Mouse (Mus musculus) G1E (cell line): ENCODE results near the gene Heg1. TPM values are rescaled to one million over a fixed set of nuclear protein-coding genes. Genes with fewer than 3 reads are reported as not detected.

ENCODE experiments used
- ATAC-seq: 2 replicates; pipeline ENCODE4 v1.8.0; 2016; ENCODE audit warnings: mild to moderate bottlenecking; ENCODE audit not compliant: insufficient number of reproducible peaks, poor library complexity, low FRiP score, severe bottlenecking; ENCODE audit errors: extremely low read depth
- DNase-seq: peaks from one replicate; pipeline ENCODE4 v3.0.0; 2012; ENCODE audit warnings: low spot score
- H3K27me3 ChIP-seq: 2 replicates; pipeline ENCODE4 v1.6.1; 2012; ENCODE audit warnings: mild to moderate bottlenecking, low read length, inconsistent platforms; ENCODE audit not compliant: insufficient read depth
- H3K36me3 ChIP-seq: replicated peaks from 2 replicates; pipeline ENCODE3; 2012; ENCODE audit warnings: mild to moderate bottlenecking, inconsistent platforms
- H3K4me1 ChIP-seq: 2 replicates; pipeline ENCODE4 v1.6.1; 2012; ENCODE audit warnings: low read depth, low read length, inconsistent platforms, mixed read lengths; ENCODE audit not compliant: insufficient read depth
- H3K4me3 ChIP-seq: 2 replicates; pipeline ENCODE4 v1.5.1; 2012; ENCODE audit warnings: low read depth, mild to moderate bottlenecking, inconsistent platforms, low read length, moderate library complexity, mixed read lengths
- H3K9me3 ChIP-seq: replicated peaks from 2 replicates; pipeline ENCODE4 v1.6.1; 2012; ENCODE audit warnings: inconsistent platforms
- CTCF ChIP-seq: IDR thresholded peaks from 2 replicates; pipeline ENCODE4 v1.5.1; 2012; ENCODE audit warnings: low read depth, low read length, inconsistent platforms, mixed read lengths
- GATA1 ChIP-seq: IDR thresholded peaks from 2 replicates; pipeline ENCODE4 v1.6.1; 2012; ENCODE audit warnings: borderline replicate concordance, low read length, inconsistent platforms, mixed read lengths
- GATA2 ChIP-seq: IDR thresholded peaks from 2 replicates; pipeline ENCODE4 v1.6.1; 2012; ENCODE audit warnings: low read depth, low read length, inconsistent platforms, borderline replicate concordance
- POLR2AphosphoS5 ChIP-seq: IDR thresholded peaks from 2 replicates; pipeline ENCODE4 v1.6.1; 2012; ENCODE audit warnings: low read depth, low read length, inconsistent platforms; ENCODE audit not compliant: insufficient replicate concordance
- TAL1 ChIP-seq: conservative IDR thresholded peaks from 2 replicates; pipeline ENCODE4 v1.6.1; 2012; ENCODE audit warnings: low read depth, low read length, inconsistent platforms, mixed read lengths
- polyA plus RNA-seq: library from polyadenylated mRNA; stranded (reverse); fragments of >175 nt; gene quantifications from 2 replicates; pipeline ENCODE4 v1.2.3, GENCODE M21; 2012
- total RNA-seq, 2 experiments: library from RNA; stranded (forward) in 1 of 2; stranded (reverse) in 1 of 2; fragments of 200-1000 nt in 1 of 2; fragments of >200 nt in 1 of 2; fragmentation: Nextera tagmentation in 1 of 2; gene quantifications; 2 replicates each; pipeline ENCODE4 v1.2.3; 2014 to 2017

The Heg1 gene
- total and polyA plus RNA-seq, 3 experiments: 2.7 to 35.6 (median 5.4) TPM

DNA sequence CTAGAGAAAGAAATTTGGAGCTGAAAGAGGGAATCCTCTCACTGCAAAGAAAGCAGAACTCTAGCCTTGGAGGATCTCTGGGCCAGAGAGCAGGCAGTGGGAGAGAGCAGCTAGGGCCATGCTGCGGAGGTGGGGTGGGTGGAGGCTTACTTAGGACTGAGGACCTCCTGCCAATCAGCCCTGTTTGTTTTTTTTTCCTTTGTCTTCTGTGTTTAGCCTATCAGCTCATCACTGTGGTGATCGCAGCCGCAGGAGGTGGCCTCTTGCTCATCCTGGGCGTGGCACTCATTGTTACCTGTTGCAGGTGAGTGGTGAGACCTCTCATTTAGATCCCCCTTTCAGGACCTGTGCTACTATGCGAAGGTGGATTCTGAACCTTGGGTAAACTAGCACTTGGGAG lies 76.4 kb downstream of the Heg1 start:
- Histone ChIP-seq H3K36me3 (peaks cover 4% of the 10 kb centered on the region), H3K9me3 (no peaks in the 10 kb centered on the region), H3K4me3 (no peak overlapping the region; the same call in 1 of the 2 replicates), H3K4me1 (peaks cover 77% of the 10 kb centered on the region), H3K27me3 (no peaks in the 10 kb centered on the region)
- no peak for ATAC-seq
- TF ChIP-seq GATA2 (no peak), GATA1 (no peak), TAL1 (no peak), POLR2AphosphoS5 (no peak), CTCF (no peak)
- DNase-seq: no peak

DNA sequence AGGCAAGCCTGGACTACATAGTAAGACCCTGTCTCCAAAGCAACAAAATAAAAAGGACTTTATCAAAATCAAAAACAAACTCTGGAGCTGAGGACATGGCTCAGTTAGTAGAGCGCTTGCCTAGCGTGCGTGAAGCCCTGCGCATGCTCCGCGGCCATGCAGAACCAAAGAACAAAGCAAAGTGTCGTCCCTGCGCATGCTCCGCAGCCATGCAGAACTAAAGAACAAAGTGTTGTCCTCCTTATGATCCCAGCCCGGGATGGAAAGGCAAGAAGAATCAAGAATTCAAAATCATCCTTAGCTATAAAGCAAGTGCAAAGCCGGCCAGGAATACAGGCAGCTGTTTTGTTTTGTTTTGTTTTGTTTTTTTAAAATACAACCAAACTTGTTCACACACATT lies 76.8 kb downstream of the Heg1 start:
- H3K9me3 ChIP-seq: no peaks in the 10 kb centered on the region
- H3K27me3 ChIP-seq: no peaks in the 10 kb centered on the region
- TF ChIP-seq TAL1 (no peak), CTCF (no peak), GATA1 (no peak), GATA2 (no peak), POLR2AphosphoS5 (no peak)
- ATAC-seq (no peak), DNase-seq (no peak)
- H3K36me3 ChIP-seq: peaks cover 4% of the 10 kb centered on the region
- peak overlapping the region; percentile 38; the same call in 1 of the 2 replicates for H3K4me3 ChIP-seq
- H3K4me1 ChIP-seq: peaks cover 76% of the 10 kb centered on the region

DNA sequence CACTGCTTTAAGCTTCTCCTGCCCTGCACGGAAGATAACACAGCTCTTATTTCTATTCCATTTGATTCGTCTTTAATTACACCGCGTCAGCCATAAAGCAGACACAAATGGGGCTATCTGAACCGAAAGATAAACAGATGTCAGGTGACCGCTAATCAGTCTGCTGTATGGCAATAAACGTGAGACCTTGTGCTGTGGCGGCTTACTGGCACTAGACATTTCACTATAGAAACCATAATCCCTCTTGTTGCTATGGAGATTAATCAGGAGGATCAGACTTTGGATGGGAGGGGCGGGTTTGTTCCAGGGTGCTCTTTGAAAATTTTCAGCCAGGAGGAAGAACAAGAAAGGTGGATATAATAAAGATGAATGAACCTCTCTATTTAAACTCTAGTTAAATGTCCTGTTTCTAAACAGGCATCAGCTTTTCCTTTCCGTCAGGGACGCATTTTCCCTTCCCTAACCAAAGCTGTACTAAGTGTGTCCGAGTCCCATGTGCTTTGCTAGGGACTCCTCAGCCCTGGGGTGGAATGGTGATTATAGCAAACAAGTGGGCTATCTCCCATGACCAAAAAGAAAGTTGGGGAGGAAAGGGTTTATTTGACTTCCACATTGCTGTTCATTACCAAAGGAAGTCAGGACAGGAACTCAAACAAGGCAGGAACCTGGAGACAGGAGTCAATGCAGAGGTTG lies 80.5 kb downstream of the Heg1 start:
- Histone ChIP-seq H3K4me3 (no peak overlapping the region; the same call in 1 of the 2 replicates), H3K9me3 (no peaks in the 10 kb centered on the region), H3K36me3 (peaks cover 2% of the 10 kb centered on the region), H3K27me3 (no peaks in the 10 kb centered on the region), H3K4me1 (peaks cover 96% of the 10 kb centered on the region)
- no peak for TF ChIP-seq GATA1
- no peak for TF ChIP-seq CTCF
- no peak for TF ChIP-seq GATA2
- peak; percentile 87 for TF ChIP-seq TAL1
- no peak for TF ChIP-seq POLR2AphosphoS5
- peak; percentile 64 for ATAC-seq
- DNase-seq: no peak

DNA sequence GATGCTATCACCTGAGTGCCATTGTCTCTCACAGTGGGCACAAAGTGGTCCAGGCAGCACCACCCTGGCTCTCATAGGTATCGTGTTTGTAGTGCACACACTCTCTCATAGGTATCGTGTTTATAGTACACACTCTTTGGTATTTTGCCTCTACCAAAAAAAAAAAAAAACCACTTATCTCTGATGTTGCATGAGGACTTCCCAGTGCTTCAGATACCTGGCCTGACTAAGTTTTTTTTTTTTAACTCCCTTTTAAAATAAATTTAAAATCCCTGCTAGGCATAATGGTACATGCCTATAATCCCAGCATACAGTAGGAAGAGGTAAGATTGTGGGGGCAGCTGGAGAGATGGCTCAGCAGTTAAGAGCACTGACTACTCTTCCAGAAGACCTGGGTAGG lies 81.3 kb downstream of the Heg1 start:
- Histone ChIP-seq H3K4me3 (no peak overlapping the region), H3K27me3 (no peaks in the 10 kb centered on the region), H3K9me3 (no peaks in the 10 kb centered on the region), H3K4me1 (peaks cover 98% of the 10 kb centered on the region), H3K36me3 (peaks cover 2% of the 10 kb centered on the region)
- DNase-seq: no peak
- TF ChIP-seq GATA2 (no peak), GATA1 (no peak), TAL1 (no peak)
- no peak for ATAC-seq

GRCm38 (mm10) chr16:33766309-33766708 lies 82.1 kb downstream of the Heg1 start:
- Histone ChIP-seq H3K4me1 (peaks cover 98% of the 10 kb centered on the region), H3K9me3 (no peaks in the 10 kb centered on the region), H3K36me3 (peaks cover 2% of the 10 kb centered on the region), H3K4me3 (peak overlapping the region; percentile 63; the same call in 1 of the 2 replicates), H3K27me3 (no peaks in the 10 kb centered on the region)
- ATAC-seq: no peak
- TF ChIP-seq POLR2AphosphoS5 (no peak), GATA1 (no peak), TAL1 (0 out of 2 replicates have a peak, but pooled peaks have one; percentile 14)
- no peak for DNase-seq

DNA sequence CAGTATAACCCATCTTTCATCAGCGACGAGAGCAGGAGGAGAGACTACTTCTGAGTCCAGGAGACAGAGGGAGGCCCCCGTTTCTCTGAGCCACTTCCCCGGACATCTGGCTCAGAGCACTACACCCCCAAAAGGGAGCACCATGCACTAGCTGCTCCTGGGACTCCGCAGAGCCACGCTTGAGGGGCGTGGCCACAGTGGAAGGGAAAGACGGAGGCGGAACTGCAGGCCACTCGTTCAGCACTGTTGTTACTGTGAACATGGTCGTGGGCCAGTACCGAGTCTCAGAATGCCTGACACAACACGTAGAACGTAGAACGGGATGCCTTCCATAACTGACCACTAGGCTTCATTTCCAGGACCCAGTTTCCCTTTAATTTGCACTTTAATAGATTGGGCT lies 82.6 kb downstream of the Heg1 start:
- H3K4me1 ChIP-seq: peaks cover 96% of the 10 kb centered on the region
- ATAC-seq: no peak; the same call in 1 of the 2 replicates
- TF ChIP-seq GATA1 (no peak), POLR2AphosphoS5 (no peak), CTCF (no peak), GATA2 (no peak), TAL1 (no peak)
- no peaks in the 10 kb centered on the region for H3K9me3 ChIP-seq
- no peak for DNase-seq
- H3K4me3 ChIP-seq: peak overlapping the region; percentile 63; the same call in 1 of the 2 replicates
- no peaks in the 10 kb centered on the region for H3K27me3 ChIP-seq
- peaks cover 2% of the 10 kb centered on the region for H3K36me3 ChIP-seq
